Mouse (Mus musculus) natural killer cell, adult 2 months (primary cell): Measurements from ENCODE around the gene Brip1.

Experiments
- DNase-seq, 2 experiments: peaks; one replicate each; pipeline ENCODE4 v3.0.0; 2022; ENCODE audit warnings: low spot score in 2 of 2

The Brip1 gene

GRCm38 (mm10) chr11:86107276-86107675, 93.7 kb downstream of the Brip1 start:
- DNase-seq = no peak

GRCm38 (mm10) chr11:86106596-86106995, 94.4 kb downstream of the Brip1 start:
- DNase-seq = no peak

GRCm38 (mm10) chr11:86101191-86101590, 99.8 kb downstream of the Brip1 start:
- no peak for DNase-seq

GRCm38 (mm10) chr11:86099341-86099740, 101.7 kb downstream of the Brip1 start:
- no peak for DNase-seq

GRCm38 (mm10) chr11:86088815-86089214, 112.2 kb downstream of the Brip1 start:
- no peak for DNase-seq

- DNase-seq = no peak
Measured at GRCm38 (mm10) chr11:86084522-86084921, 116.5 kb downstream of the Brip1 start.

GRCm38 (mm10) chr11:86078025-86078424, 123.0 kb downstream of the Brip1 start:
- DNase-seq = no peak

GRCm38 (mm10) chr11:86076966-86077365, 124.0 kb downstream of the Brip1 start:
- no peak for DNase-seq

GRCm38 (mm10) chr11:86076403-86076802, 124.6 kb downstream of the Brip1 start:
- no peak for DNase-seq

GRCm38 (mm10) chr11:86075371-86075770, 125.6 kb downstream of the Brip1 start:
- no peak for DNase-seq

GRCm38 (mm10) chr11:86068651-86069050, 132.3 kb downstream of the Brip1 start:
- DNase-seq = no peak

- no peak for DNase-seq
Measured at GRCm38 (mm10) chr11:86067154-86067553, 133.8 kb downstream of the Brip1 start.

- no peak for DNase-seq
Measured at GRCm38 (mm10) chr11:86064881-86065280, 136.1 kb downstream of the Brip1 start.

GRCm38 (mm10) chr11:86061243-86061642, 139.8 kb downstream of the Brip1 start:
- DNase-seq = no peak

GRCm38 (mm10) chr11:86059123-86059522, 141.9 kb downstream of the Brip1 start:
- DNase-seq = no peak

GRCm38 (mm10) chr11:86055806-86056205, 145.2 kb downstream of the Brip1 start:
- no peak for DNase-seq

GRCm38 (mm10) chr11:86051383-86051782, 149.6 kb downstream of the Brip1 start:
- no peak for DNase-seq

GRCm38 (mm10) chr11:86050430-86051280, 150.3 kb downstream of the Brip1 start:
- DNase-seq = no peak

- DNase-seq = no peak
Measured at GRCm38 (mm10) chr11:86039994-86040393, 161.0 kb downstream of the Brip1 start.

- DNase-seq = no peak
Measured at GRCm38 (mm10) chr11:86039355-86039754, 161.6 kb downstream of the Brip1 start.

GRCm38 (mm10) chr11:86038701-86039100, 162.3 kb downstream of the Brip1 start:
- no peak for DNase-seq

GRCm38 (mm10) chr11:86032910-86033309, 168.1 kb downstream of the Brip1 start:
- DNase-seq = no peak

- DNase-seq = no peak
Measured at GRCm38 (mm10) chr11:86028034-86028433, 173.0 kb downstream of the Brip1 start.
